Mouse (Mus musculus) spleen, adult 18-20 months (tissue): ENCODE results near the gene Rnf10.

Experiments
- DNase-seq, 2 experiments: peaks; one replicate each; pipeline ENCODE4 v3.0.0; 2022; ENCODE audit warnings: mixed read lengths in 2 of 2

Rnf10 gene

DNA sequence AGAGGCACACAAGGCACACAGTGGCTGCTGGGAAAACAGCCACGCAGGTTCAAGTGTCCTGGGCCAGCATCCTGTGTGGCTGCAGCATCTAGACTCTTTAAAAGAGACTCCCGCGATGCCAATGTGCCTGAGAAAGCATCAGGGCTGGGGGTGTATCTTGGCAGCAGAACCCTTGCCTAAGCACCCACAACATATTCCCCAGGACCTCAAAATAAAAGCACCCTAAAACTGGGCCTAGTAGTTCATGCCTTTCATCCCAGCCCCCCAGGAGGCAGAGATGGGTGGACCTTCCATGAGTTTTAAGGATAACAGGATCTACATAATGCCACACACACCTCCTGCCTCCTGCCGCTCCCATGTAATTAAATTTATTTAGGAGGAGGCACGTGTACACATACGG, 38.2 kb downstream of the Rnf10 start:
- no peak for DNase-seq

DNA sequence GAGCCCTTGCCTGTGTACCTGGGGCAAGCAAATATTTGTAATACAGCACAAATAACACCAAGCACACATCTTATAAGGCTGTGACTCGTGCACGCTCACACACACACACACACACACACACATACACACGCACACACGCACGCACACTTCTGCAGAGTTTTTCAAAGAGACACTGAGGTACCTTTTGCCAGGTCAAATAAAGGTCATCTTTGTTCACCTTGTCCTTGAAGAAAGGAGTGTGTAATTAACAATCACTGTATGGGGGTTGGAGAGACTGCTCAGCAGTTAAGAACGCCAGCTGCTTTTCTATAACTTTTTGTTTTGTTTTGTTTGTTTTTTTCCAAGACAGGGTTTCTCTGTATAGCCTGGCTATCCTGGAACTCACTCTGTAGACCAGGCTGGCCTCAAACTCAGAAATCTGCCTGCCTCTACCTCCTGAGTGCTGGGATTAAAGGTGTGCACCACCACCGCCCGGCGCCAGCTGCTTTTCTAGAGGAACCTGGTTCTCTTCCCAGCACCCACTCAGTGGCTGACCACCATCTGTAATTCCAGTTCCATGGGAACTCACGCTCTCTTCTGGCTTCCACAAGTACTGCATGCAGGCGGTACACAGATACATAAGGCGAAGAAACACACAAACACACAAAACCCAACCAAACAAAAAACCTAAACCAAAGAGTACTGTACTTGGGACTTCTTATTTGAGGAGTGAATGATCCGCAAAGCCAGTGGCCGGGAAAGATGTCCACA, 39.5 kb downstream of the Rnf10 start:
- no peak for DNase-seq

- DNase-seq: no peak
Observed at GRCm38 (mm10) chr5:115232516-115232915, 40.2 kb downstream of the Rnf10 start.

- DNase-seq: no peak
Observed at GRCm38 (mm10) chr5:115231552-115232120, 41.1 kb downstream of the Rnf10 start.

DNA sequence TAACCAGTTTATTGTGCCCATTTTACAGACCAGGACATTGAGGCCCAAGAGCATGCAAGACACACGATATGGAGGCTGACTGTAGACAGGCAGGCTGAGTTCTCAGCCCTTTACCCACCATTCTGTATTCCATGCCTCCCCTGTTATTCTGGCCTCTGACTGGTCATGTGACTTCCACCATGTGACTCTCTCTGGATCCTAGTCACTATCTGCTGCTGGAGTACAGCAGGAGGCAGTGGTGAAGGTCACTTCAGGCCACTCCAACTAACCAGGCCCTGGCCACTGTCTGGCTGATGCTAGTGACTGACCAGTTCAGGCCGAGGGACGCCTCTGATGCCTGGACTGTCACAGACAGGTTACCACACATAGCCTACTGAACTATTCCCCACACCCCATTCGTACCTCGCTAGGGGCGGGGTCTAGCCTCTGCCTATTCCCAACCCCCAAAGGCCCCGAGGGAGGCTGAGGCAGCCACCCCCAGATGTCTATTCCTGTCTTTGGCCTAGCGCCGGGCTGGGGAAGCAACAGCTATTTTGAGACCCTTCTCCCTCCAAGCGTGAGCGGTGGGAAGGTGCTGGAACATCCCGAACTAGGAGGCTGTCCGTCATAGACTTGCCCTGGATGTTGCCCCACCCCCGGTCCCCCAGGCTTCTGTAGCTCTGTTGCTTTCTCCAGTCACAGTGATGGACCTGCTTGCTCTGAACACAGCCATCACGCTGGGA, 41.7 kb downstream of the Rnf10 start:
- DNase-seq: no peak

DNA sequence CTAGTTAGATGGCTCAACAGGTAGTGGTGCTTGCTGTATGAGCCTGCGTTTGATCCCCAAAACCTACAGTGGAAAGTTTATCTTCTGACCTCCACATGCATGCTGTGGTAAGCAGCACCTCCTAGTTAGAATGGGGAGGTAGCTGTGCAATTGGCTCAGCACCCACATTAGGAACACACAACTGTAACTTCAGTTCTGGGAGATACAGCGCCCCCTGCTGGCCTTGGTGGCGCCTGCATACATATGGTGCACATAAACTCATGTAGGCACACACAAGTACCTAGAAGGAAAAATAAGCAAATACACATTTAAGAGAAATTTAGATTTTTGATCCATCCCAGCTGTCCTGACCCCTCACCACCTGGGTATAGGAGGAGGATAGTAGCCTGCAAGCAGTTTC, 50.2 kb downstream of the Rnf10 start:
- no peak for DNase-seq

DNA sequence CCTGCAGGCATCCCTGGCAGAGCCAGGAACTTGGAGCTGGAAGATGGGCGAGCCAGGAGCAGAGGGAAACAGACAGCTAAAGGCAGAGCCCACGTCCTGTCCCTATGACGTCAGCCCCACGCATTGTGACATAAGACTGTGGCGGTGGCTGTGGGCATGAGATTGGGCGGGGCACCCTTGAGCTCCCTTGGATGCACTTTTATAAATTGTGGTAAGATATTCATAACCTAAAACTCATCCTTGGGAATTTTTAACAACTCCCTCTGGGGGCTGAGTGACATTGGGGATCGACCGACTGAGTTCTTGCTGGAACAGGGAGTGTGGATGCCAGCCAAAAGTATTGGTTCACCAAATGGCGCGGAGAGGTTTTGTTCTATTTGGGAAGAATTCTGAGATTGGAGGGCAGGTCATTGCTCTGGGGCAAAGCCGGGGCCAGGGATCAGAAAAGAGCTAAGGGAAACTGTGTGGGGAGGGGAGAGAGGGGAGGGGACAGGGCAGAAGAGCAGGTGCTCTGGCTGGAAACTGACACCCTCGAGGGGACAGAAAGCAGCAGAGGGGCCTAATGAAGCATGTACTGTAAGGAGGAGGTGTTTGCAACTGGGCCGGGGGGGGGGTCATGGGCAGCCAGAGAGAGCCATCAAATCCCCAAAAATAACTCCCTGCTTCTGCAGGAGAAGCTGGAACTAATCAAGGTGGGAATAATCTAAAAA, 51.6 kb downstream of the Rnf10 start:
- no peak for DNase-seq

GRCm38 (mm10) chr5:115217998-115218397, 54.7 kb downstream of the Rnf10 start:
- no peak for DNase-seq

GRCm38 (mm10) chr5:115215273-115216185, 57.2 kb downstream of the Rnf10 start:
- no peak for DNase-seq

GRCm38 (mm10) chr5:115214864-115215263, 57.8 kb downstream of the Rnf10 start:
- DNase-seq: no peak

- no peak for DNase-seq
Observed at GRCm38 (mm10) chr5:115212861-115213260, 59.8 kb downstream of the Rnf10 start.

- no peak for DNase-seq
Observed at GRCm38 (mm10) chr5:115212451-115212850, 60.2 kb downstream of the Rnf10 start.

DNA sequence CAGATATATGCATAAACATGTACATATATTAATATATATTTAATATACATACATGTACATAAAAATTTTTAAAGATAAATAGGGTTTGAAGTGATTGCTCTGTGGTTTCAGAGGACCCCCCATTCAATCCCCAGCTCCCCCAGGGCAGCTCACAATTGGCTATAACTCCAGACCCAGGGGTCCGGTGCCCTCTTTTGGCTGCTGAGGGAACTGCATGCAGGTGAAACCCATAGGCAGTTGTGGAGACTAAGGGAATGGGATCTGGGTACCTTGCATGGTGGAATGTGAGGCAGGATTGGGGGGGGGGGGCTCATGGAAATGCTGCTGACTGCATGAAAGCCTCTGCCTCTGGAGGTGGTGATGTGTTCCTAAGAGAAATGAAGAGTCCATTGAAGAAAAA, 62.3 kb downstream of the Rnf10 start:
- DNase-seq: peak in 1 of 2 experiments; percentile 53

GRCm38 (mm10) chr5:115208601-115209000, 64.1 kb downstream of the Rnf10 start:
- DNase-seq: no peak

GRCm38 (mm10) chr5:115207892-115208291, 64.8 kb downstream of the Rnf10 start:
- DNase-seq: no peak

DNA sequence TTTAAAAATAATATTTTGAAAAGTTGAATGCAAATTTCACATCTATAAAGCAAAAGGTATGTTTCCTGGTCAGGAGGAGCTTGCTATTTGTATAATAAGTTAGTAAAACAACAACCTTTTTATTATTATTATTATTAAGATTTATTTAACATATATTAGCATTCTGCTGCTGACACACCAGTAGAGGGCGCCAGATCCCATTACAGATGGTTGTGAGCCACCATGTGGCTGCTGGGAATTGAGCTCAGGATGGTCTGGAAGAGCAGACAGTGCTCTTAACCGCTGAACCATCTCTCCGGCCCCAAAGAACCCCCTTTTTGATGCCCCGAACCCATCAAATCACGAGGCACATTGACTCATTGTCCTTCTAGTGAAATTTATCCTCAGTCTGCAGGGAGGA, 65.5 kb downstream of the Rnf10 start:
- DNase-seq: no peak

- DNase-seq: peak in 1 of 2 experiments; percentile 32
Observed at GRCm38 (mm10) chr5:115204562-115205311, 68.0 kb downstream of the Rnf10 start.

DNA sequence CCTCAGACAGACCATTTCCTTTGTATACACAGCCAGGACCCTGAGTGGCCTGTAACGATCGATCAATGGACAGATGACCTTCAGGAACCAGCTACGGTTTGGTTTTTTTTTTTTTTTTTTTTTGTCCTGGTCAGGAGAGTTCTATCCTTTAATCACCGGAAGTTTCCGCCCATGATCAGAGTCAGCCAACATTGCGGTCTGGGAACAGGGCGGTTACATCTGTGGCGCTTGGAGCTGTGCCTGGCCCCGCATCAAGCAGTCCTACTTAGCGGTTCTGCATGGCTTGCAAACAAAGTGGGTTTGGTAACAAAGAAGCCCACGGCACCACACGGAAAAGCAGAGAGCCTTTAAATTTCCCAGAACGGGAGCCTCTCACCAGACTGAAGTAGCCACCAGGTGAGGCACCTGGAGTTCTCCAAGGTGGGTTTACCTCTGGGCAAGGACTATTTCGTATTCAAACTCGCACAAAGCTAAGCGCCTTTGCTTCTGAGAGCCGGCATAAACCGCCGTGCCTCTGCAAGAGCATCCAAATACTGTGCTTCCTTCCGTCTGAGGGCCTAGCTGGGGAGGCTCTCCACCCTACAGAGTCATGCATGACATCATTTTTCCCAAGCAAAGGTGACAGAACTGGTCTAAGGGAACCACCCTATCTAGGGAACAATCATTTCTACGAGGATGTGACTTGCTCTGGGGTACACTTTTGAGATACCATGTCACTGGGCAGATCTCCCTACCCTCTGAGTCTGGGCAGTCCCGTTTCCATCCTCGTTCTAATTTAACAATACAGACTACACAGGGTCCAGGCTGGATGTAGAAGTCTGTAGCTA, 68.8 kb downstream of the Rnf10 start:
- DNase-seq: no peak

DNA sequence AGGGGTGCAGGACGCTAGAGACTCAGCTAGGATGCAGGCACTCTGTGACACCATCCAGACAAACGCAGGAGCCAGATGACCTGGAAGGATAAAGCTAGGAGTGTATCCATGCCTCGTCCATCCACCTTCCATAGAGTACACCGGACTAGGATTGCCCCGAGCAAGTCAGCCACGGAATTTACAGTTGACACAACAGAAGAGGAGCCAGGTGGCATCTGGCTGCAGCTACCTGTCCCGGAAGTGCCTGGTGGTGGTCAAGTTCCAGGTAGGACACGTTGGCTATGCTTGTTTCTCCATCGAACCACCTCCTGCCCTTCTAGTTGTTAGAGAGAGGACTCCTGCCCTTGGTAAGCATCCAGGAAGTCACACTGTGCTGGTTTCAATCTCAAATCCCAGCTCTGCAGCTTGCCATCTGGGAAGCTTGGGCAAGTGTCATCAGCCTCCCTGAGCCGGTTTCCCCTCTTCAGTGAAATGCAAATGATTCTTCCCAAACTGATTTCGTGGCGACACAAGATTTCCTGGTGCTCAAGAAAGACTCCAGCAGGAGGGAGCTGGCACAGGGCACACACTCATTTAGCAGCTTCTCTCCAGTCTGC, 78.0 kb downstream of the Rnf10 start:
- no peak for DNase-seq
